ENCODE assay signal across 8 mouse cellular contexts in genomic region chr1:154076684-154077475, GRCm38 (mm10).
DNase-seq lines count a peak whose midpoint lies in the region; ATAC-seq lines count a peak whose summit lies in the region.

No protein-coding gene starts in this region.

- DNase-seq in heart, adult 8-10 months (ENCODE audit: low spot score): peak; percentile 54
- DNase-seq in midbrain, embryonic 14.5 days: peak; percentile 25
- peak; percentile 64 for DNase-seq in brain, adult 2 months (ENCODE audit: low read depth, low spot score)
- DNase-seq in frontal cortex, postnatal 36 days (ENCODE audit: low spot score in 2 of 2): no peak
- no peak for DNase-seq in thymus, postnatal 10 days (ENCODE audit: low spot score in 2 of 2)

- H3K9ac ChIP-seq in heart, embryonic 12.5 days: no peak overlapping the region
- no peak overlapping the region for H3K9ac ChIP-seq in midbrain, embryonic 14.5 days (replicated peaks; ENCODE audit: low read length)
- H3K9ac ChIP-seq in midbrain, embryonic 15.5 days: no peak overlapping the region
- no peak overlapping the region for H3K9ac ChIP-seq in stomach, embryonic 15.5 days

- no peak for ATAC-seq in heart, embryonic 12.5 days (ENCODE audit: insufficient number of reproducible peaks, low FRiP score)
- no peak for ATAC-seq in midbrain, embryonic 14.5 days (ENCODE audit: low FRiP score, low TSS enrichment)
- ATAC-seq in midbrain, embryonic 15.5 days (replicated peaks): no peak
- no peak for ATAC-seq in stomach, embryonic 15.5 days (ENCODE audit: insufficient read depth, low FRiP score, low read depth)

- no peak overlapping the region for H3K27ac ChIP-seq in heart, embryonic 12.5 days (ENCODE audit: poor library complexity, severe bottlenecking)
- H3K27ac ChIP-seq in midbrain, embryonic 14.5 days (replicated peaks; ENCODE audit: low read depth, low read length): no peak overlapping the region
- no peak overlapping the region for H3K27ac ChIP-seq in midbrain, embryonic 15.5 days
- peak overlapping the region; percentile 26; the same call in 1 of the 2 replicates for H3K27ac ChIP-seq in stomach, embryonic 15.5 days

- no peak overlapping the region for H3K4me2 ChIP-seq in heart, embryonic 12.5 days
- no peak overlapping the region for H3K4me2 ChIP-seq in midbrain, embryonic 14.5 days (ENCODE audit: low read length)
- H3K4me2 ChIP-seq in midbrain, embryonic 15.5 days: no peak overlapping the region
- no peak overlapping the region for H3K4me2 ChIP-seq in stomach, embryonic 15.5 days

- no peaks in the 10 kb centered on the region for H3K36me3 ChIP-seq in heart, embryonic 12.5 days
- H3K36me3 ChIP-seq in midbrain, embryonic 14.5 days (ENCODE audit: control insufficient read depth, insufficient read depth, low read length): no peaks in the 10 kb centered on the region
- no peaks in the 10 kb centered on the region for H3K36me3 ChIP-seq in midbrain, embryonic 15.5 days (replicated peaks)
- no peaks in the 10 kb centered on the region for H3K36me3 ChIP-seq in stomach, embryonic 15.5 days

- H3K9me3 ChIP-seq in heart, embryonic 12.5 days (replicated peaks): no peaks in the 10 kb centered on the region
- no peaks in the 10 kb centered on the region for H3K9me3 ChIP-seq in midbrain, embryonic 14.5 days (ENCODE audit: control insufficient read depth, low read length)
- no peaks in the 10 kb centered on the region for H3K9me3 ChIP-seq in midbrain, embryonic 15.5 days
- H3K9me3 ChIP-seq in stomach, embryonic 15.5 days: no peaks in the 10 kb centered on the region

- WGBS in heart, embryonic 12.5 days: 59% methylated on average over 10 of the region's 10 CpGs
- WGBS in midbrain, embryonic 14.5 days: 75% methylated on average over 10 of the region's 10 CpGs
- 74% methylated on average over 10 of the region's 10 CpGs for WGBS in midbrain, embryonic 15.5 days
- 64% methylated on average over 10 of the region's 10 CpGs for WGBS in stomach, embryonic 15.5 days

- H3K4me1 ChIP-seq in heart, embryonic 12.5 days (replicated peaks): no peaks in the 10 kb centered on the region
- no peaks in the 10 kb centered on the region for H3K4me1 ChIP-seq in midbrain, embryonic 14.5 days (ENCODE audit: control insufficient read depth, insufficient read depth, low read length)
- no peaks in the 10 kb centered on the region for H3K4me1 ChIP-seq in midbrain, embryonic 15.5 days
- peaks cover 10% of the 10 kb centered on the region; the same call in 1 of the 2 replicates for H3K4me1 ChIP-seq in stomach, embryonic 15.5 days

- no peaks in the 10 kb centered on the region; the same call in 1 of the 2 replicates for H3K27me3 ChIP-seq in heart, embryonic 12.5 days (replicated peaks)
- H3K27me3 ChIP-seq in midbrain, embryonic 14.5 days (ENCODE audit: control insufficient read depth, insufficient read depth, low read length): no peaks in the 10 kb centered on the region
- H3K27me3 ChIP-seq in midbrain, embryonic 15.5 days (replicated peaks): no peaks in the 10 kb centered on the region
- no peaks in the 10 kb centered on the region for H3K27me3 ChIP-seq in stomach, embryonic 15.5 days (replicated peaks)

- no peak overlapping the region for H3K4me3 ChIP-seq in heart, embryonic 12.5 days
- H3K4me3 ChIP-seq in midbrain, embryonic 14.5 days (replicated peaks; ENCODE audit: low read depth, low read length): no peak overlapping the region
- H3K4me3 ChIP-seq in midbrain, embryonic 15.5 days: no peak overlapping the region
- no peak overlapping the region for H3K4me3 ChIP-seq in stomach, embryonic 15.5 days (replicated peaks)

Comparison
In these comparisons a context has a peak if more than half of its experiments do, and no peak if none do; other contexts are left out.
1. DNase-seq: peak in heart, adult 8-10 months (single experiment), midbrain, embryonic 14.5 days (single experiment) and brain, adult 2 months (single experiment); none in frontal cortex, postnatal 36 days (0 of 2) and thymus, postnatal 10 days (0 of 2).